Comparison of ENCODE assay signal across 27 mouse cellular contexts in genomic region chr4:111673904-111674303, GRCm38 (mm10). TPM values are rescaled to one million over a fixed set of nuclear protein-coding genes. Genes with fewer than 3 reads are reported as not detected.
DNase-seq lines count a peak whose midpoint lies in the region; ATAC-seq lines count a peak whose summit lies in the region.
"Had no signal": no experiment of that assay in that cellular context is flagged by ENCODE, and none has a peak within 500 bp of the region (broad histone marks: within the 10 kb centered on the region; RNA-seq: fewer than 3 reads in every experiment).

No protein-coding gene starts in this region.

- H3K4me3 ChIP-seq in erythroblast, embryonic 14.5 days (replicated peaks), result peak overlapping the region; percentile 40
- no peak overlapping the region for H3K4me3 ChIP-seq in midbrain, embryonic 13.5 days (replicated peaks)
- H3K4me3 ChIP-seq in midbrain, embryonic 10.5 days, result no peak overlapping the region
- H3K4me3 ChIP-seq: embryonic facial prominence, embryonic 13.5 days; forebrain, embryonic 12.5 days; heart, adult 2 months; heart, embryonic 12.5 days; limb, embryonic 13.5 days; midbrain, embryonic 15.5 days; neural tube, embryonic 15.5 days had no signal

- ATAC-seq in erythroblast, adult 5-6 weeks (replicated peaks; ENCODE audit: low FRiP score, poor library complexity, severe bottlenecking), result no peak
- peak; percentile 61; the same call in 1 of the 2 replicates for ATAC-seq in midbrain, embryonic 13.5 days
- ATAC-seq: activated CD4-positive, CD25-positive, alpha-beta regulatory T cell, adult 4 months; forebrain, postnatal 0 days; inflammation-experienced regulatory T-cells, adult 6 months; midbrain, embryonic 15.5 days had no signal

- no peak overlapping the region for H3K4me2 ChIP-seq in midbrain, embryonic 13.5 days (replicated peaks)
- H3K4me2 ChIP-seq: embryonic facial prominence, embryonic 13.5 days; forebrain, embryonic 12.5 days; heart, embryonic 12.5 days; hindbrain, embryonic 14.5 days; limb, embryonic 13.5 days; liver, embryonic 11.5 days; midbrain, embryonic 15.5 days; neural tube, embryonic 15.5 days had no signal

- H3K4me1 ChIP-seq in erythroblast, embryonic 14.5 days (ENCODE audit: control insufficient read depth), result peaks cover 49% of the 10 kb centered on the region
- H3K4me1 ChIP-seq in midbrain, embryonic 13.5 days (replicated peaks), result peaks cover 21% of the 10 kb centered on the region
- H3K4me1 ChIP-seq in midbrain, embryonic 10.5 days, result peaks cover 10% of the 10 kb centered on the region

- DNase-seq in adrenal gland, adult 2 months, result peak; percentile 31
- DNase-seq in adrenal gland, adult (ENCODE audit: inconsistent age in 2 of 2, low spot score in 1 of 2), result no peak
- peak; percentile 11 to 20 for DNase-seq in kidney, postnatal 36 days
- no peak for DNase-seq in kidney, adult 18-20 months
- no peak for DNase-seq in midbrain, embryonic 10.5 days (ENCODE audit: low spot score)
- DNase-seq: cerebellum, adult 11-12 months; cerebellum, adult 9-11 months; forebrain, postnatal 0 days; heart, adult 2 months; heart, postnatal 4 days; right cerebral cortex, adult 18-20 months; spleen, adult 18-20 months; thymus, postnatal 14 days had no signal

- no peak overlapping the region for H3K9ac ChIP-seq in midbrain, embryonic 13.5 days (replicated peaks)
- H3K9ac ChIP-seq: embryonic facial prominence, embryonic 13.5 days; forebrain, embryonic 12.5 days; forebrain, postnatal 0 days; heart, embryonic 12.5 days; hindbrain, embryonic 14.5 days; limb, embryonic 13.5 days; midbrain, embryonic 15.5 days; neural tube, embryonic 15.5 days had no signal

- no peaks in the 10 kb centered on the region for H3K27me3 ChIP-seq in erythroblast, embryonic 14.5 days (ENCODE audit: control insufficient read depth)
- no peaks in the 10 kb centered on the region for H3K27me3 ChIP-seq in midbrain, embryonic 13.5 days
- H3K27me3 ChIP-seq in midbrain, embryonic 10.5 days (ENCODE audit: low read depth, poor library complexity, severe bottlenecking), result no peaks in the 10 kb centered on the region
- H3K27me3 ChIP-seq: CH12.LX; embryonic facial prominence, embryonic 13.5 days; forebrain, embryonic 12.5 days; heart, embryonic 12.5 days; limb, embryonic 13.5 days; midbrain, embryonic 15.5 days; neural tube, embryonic 15.5 days had no signal

- H3K9me3 ChIP-seq in erythroblast, embryonic 14.5 days (ENCODE audit: control insufficient read depth, low read length), result no peaks in the 10 kb centered on the region
- no peaks in the 10 kb centered on the region for H3K9me3 ChIP-seq in midbrain, embryonic 13.5 days
- H3K9me3 ChIP-seq in midbrain, embryonic 10.5 days (replicated peaks), result no peaks in the 10 kb centered on the region
- H3K9me3 ChIP-seq: embryonic facial prominence, embryonic 13.5 days; forebrain, embryonic 12.5 days; heart, embryonic 12.5 days; limb, embryonic 13.5 days; midbrain, embryonic 15.5 days; neural tube, embryonic 15.5 days had no signal

- no peak overlapping the region for H3K27ac ChIP-seq in midbrain, embryonic 13.5 days
- no peak overlapping the region for H3K27ac ChIP-seq in midbrain, embryonic 10.5 days (replicated peaks)
- H3K27ac ChIP-seq: embryonic facial prominence, embryonic 13.5 days; forebrain, embryonic 12.5 days; heart, adult 2 months; hindbrain, embryonic 14.5 days; limb, embryonic 13.5 days; midbrain, embryonic 15.5 days; neural tube, embryonic 15.5 days had no signal

- no peaks in the 10 kb centered on the region for H3K36me3 ChIP-seq in erythroblast, embryonic 14.5 days (ENCODE audit: control insufficient read depth)
- H3K36me3 ChIP-seq in midbrain, embryonic 13.5 days, result no peaks in the 10 kb centered on the region
- no peaks in the 10 kb centered on the region for H3K36me3 ChIP-seq in midbrain, embryonic 10.5 days
- H3K36me3 ChIP-seq: embryonic facial prominence, embryonic 13.5 days; forebrain, embryonic 12.5 days; heart, embryonic 12.5 days; limb, embryonic 13.5 days; midbrain, embryonic 15.5 days; neural tube, embryonic 15.5 days had no signal

RNA-seq across cellular contexts. Expression of gene Spata6, which starts 45.9 kb away (rescaled TPM):
- 10 to 100 TPM in 1 of 2 experiments, 1 to 10 TPM in 1; 9.1 to 11.5 TPM for total RNA-seq in adrenal gland, adult 2 months (2021)
- 56.4 and 70.4 TPM in 2 replicates for polyA plus RNA-seq in adrenal gland, adult 2 months (2012; rRNA removed)
- polyA plus RNA-seq in erythroblast, embryonic 14.5 days (2012), result 0.35 TPM in 1 of 2 replicates, not detected in the other
- total RNA-seq in erythroblast, adult 5-6 weeks (2015; ENCODE audit: low replicate concordance), result 1.9 and 4.0 TPM in 2 replicates
- total RNA-seq in erythroblast, adult 5-6 weeks (2017; ENCODE audit: low replicate concordance), result 1.9 and 3.1 TPM in 2 replicates
- 16.1 and 19.2 TPM in 2 replicates for polyA plus RNA-seq in midbrain, embryonic 13.5 days (2015; fragmentation: Nextera tagmentation; extraction: Ambion mirVana)
- 33.1 and 33.7 TPM in 2 replicates for polyA plus RNA-seq in midbrain, embryonic 10.5 days (2016; fragmentation: Nextera tagmentation; extraction: Ambion mirVana)

Comparison
In these comparisons a context has a peak if more than half of its experiments do, and no peak if none do; other contexts are left out.
1. DNase-seq: peak in adrenal gland, adult 2 months (single experiment) and kidney, postnatal 36 days (2 of 2); none in adrenal gland, adult (0 of 2), kidney, adult 18-20 months (single experiment) and midbrain, embryonic 10.5 days (single experiment).
2. RNA of gene Spata6, which starts 45.9 kb away (polyA plus RNA-seq): 56.4 to 70.4 TPM in adrenal gland, adult 2 months, 33.1 to 33.7 TPM in midbrain, embryonic 10.5 days and 16.1 to 19.2 TPM in midbrain, embryonic 13.5 days; 0.35 TPM in erythroblast, embryonic 14.5 days; every median in the first group is over 10 times any median in the second.